Mouse (Mus musculus): Measurements from ENCODE around the gene Tle6.

DNA sequence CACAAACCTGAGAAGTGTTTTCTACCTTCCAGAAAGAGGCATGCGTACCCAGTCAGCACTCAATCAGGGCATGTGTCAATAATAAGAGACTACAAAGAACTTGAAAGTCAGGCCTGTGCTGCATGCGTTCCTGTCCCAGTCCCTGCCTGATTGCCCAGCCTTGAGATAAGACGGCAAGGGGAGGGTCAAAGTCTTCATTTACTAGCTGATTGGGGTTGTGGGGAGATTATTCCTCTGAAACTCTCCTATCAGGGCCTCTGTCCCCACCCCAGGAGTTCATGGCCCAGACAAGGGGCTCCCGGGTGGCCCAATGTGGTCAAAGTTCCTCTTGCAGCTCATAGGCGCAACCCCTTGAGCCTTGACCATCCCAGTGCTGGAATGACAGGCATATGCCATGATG, 54.5 kb downstream of the Tle6 start:
- TF ChIP-seq POLR2A (IDR thresholded peaks at IDR 0.05; ENCODE audit: extremely low read depth, insufficient read depth, low read length) (no peak), CTCF (IDR thresholded peaks at IDR 0.05; ENCODE audit: extremely low read depth, insufficient read depth, low read length) (no peak)

Measured in cortical plate, adult 2 months (tissue).